Mouse (Mus musculus): Measurements from ENCODE around the gene Mrps25. TPM values are rescaled to one million over a fixed set of nuclear protein-coding genes. Genes with fewer than 3 reads are reported as not detected.

Mrps25 gene
- 87.1 and 90.4 TPM in 2 replicates for polyA plus RNA-seq (2016; fragmentation: Nextera tagmentation; extraction: Ambion mirVana)

DNA sequence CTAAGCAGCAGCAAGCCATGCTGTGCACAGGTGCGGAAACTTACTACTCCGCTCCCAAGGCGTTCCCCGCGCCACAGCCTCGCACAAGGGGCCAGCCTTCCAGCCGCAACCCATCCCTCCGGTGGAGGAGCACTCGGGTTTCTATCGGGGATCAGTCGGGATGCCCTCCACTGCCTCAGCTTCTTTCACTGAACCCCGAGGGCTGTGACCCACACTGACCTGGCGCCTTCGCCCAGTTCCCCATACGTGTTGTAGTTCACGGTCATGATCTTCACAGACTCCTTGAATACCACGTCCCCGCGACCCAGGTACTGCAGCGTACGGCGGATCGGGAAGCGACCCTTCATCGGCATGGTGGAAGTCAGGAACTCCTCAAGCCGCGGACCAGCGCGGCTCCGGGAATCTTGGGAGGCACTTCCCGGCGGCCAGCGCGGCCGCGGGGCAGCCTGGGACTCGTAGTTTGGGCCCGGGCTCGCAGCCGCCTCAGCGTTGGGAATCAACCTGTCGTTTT lies at the start of gene Mrps25:
TSS of gene Mrps25 (minus strand) at position 413 of the 511 bp plus-strand sequence.
- Histone ChIP-seq H3K9ac (replicated peaks) (peak within 1 kb of the TSS; percentile 73), H3K27ac (peak within 1 kb of the TSS; percentile 69), H3K4me3 (replicated peaks) (peak within 1 kb of the TSS; percentile 75), H3K36me3 (peaks cover 53% of the 10 kb centered on the region), H3K4me2 (peak within 1 kb of the TSS; percentile 80), H3K9me3 (peaks cover 16% of the 10 kb centered on the region), H3K4me1 (replicated peaks) (peaks cover 13% of the 10 kb centered on the region), H3K27me3 (no peaks in the 10 kb centered on the region)
- peak; percentile 90 for ATAC-seq (ENCODE audit: insufficient number of reproducible peaks, insufficient read depth, low FRiP score, low TSS enrichment, low read depth)
- WGBS: under 1% methylated on average over 42 of the region's 42 CpGs

DNA sequence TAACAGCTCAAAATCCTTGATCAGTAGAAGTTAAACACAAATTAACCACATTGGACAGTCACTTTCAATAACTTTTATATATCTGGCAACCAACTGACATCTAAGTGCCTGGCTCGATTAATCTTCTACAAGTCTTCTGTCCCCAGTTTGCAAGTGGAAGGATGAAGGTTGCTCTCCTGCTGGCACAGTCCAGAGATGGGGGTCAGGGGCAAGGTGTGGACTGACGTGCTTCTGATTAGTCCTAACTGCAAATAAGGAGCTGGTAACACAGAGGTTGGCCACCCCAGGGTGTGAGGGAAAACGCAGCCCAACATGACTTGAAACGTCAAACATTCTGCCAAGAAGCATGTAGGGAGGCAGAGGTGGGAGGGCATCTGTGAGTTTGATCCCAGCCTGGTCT lies 47.9 kb upstream of the Mrps25 start:
- H3K36me3 ChIP-seq: no peaks in the 10 kb centered on the region
- H3K4me3 ChIP-seq (replicated peaks): no peak overlapping the region
- H3K9ac ChIP-seq (replicated peaks): no peak overlapping the region
- H3K27me3 ChIP-seq: no peaks in the 10 kb centered on the region; the same call in 1 of the 2 replicates
- 0 out of 2 replicates have a peak, but pooled peaks cover 3% of the 10 kb centered on the region for H3K4me1 ChIP-seq (replicated peaks)
- no peak overlapping the region for H3K27ac ChIP-seq
- no peaks in the 10 kb centered on the region for H3K9me3 ChIP-seq
- no peak overlapping the region for H3K4me2 ChIP-seq
- ATAC-seq (ENCODE audit: insufficient number of reproducible peaks, insufficient read depth, low FRiP score, low TSS enrichment, low read depth): no peak
- WGBS: 65% methylated on average over 4 of the region's 4 CpGs

DNA sequence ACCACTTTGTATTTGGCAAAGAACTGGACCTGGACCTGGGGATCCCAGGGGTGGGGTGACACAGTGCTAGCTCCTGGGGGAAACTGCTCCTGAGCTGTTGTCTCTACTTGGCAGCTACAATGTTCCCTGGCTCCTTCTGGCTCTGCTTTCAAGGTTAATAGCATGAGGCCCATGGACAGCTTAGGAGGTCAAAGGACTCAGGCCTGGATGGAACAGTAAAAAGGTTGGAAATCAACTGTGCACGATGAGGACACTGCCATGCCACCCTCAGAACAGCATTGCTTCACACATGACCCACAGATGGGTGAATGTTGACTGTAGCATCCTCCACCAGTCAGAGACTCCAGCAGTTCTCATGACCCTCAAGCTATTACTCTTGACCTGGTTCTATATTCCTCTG lies 47.5 kb upstream of the Mrps25 start:
- Histone ChIP-seq H3K4me2 (no peak overlapping the region), H3K36me3 (no peaks in the 10 kb centered on the region), H3K9me3 (no peaks in the 10 kb centered on the region), H3K27me3 (no peaks in the 10 kb centered on the region; the same call in none of the 2 replicates), H3K27ac (no peak overlapping the region), H3K9ac (replicated peaks) (no peak overlapping the region), H3K4me1 (replicated peaks) (0 out of 2 replicates have a peak, but pooled peaks cover 3% of the 10 kb centered on the region), H3K4me3 (replicated peaks) (no peak overlapping the region)
- ATAC-seq (ENCODE audit: insufficient number of reproducible peaks, insufficient read depth, low FRiP score, low TSS enrichment, low read depth): no peak
- 70% methylated on average over 1 of the region's 1 CpGs for WGBS

DNA sequence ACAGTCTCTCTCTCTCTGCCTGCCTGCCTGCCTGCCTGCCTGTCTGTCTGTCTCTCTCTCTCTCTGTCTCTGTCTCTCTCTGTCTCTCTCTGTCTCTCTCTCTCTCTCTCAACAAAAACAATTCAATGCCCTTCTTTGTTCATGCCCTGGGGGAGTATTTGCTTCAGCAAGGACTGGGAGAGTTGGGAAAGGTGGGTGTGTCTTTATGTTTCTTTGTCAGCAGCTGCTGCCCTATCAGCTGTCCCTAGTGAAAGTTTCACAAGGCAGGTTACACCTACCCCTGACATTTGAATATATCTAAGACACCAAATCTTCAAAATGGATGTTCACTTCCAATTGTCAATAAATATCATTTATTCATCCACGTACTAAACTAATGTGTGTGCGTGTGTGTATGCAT lies 45.8 kb upstream of the Mrps25 start:
- no peak for ATAC-seq (ENCODE audit: insufficient number of reproducible peaks, insufficient read depth, low FRiP score, low TSS enrichment, low read depth)
- H3K36me3 ChIP-seq: no peaks in the 10 kb centered on the region
- H3K9me3 ChIP-seq: no peaks in the 10 kb centered on the region
- no peaks in the 10 kb centered on the region; the same call in none of the 2 replicates for H3K27me3 ChIP-seq
- 87% methylated on average over 2 of the region's 2 CpGs for WGBS
- no peak overlapping the region for H3K9ac ChIP-seq (replicated peaks)
- 0 out of 2 replicates have a peak, but pooled peaks cover 3% of the 10 kb centered on the region for H3K4me1 ChIP-seq (replicated peaks)
- no peak overlapping the region for H3K4me3 ChIP-seq (replicated peaks)
- no peak overlapping the region for H3K4me2 ChIP-seq
- no peak overlapping the region for H3K27ac ChIP-seq

DNA sequence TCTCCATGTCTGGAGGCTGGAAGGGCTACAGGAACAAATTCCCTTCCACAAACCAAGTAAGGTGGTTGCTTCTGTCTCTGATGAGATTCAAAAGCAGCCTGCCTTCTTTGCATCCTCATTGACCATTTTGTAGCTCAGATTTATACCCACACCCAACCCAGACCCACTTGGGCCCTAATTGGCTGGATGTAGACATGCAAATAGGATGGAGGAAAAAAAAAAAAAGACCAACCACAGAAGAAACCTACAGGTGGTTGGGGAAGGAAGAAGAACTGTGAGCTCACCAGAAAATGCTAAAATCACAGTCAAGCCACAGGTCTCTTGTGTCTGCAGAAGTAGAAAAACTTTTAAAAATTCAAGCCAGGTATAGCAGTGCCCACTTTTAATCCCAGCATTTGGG lies 45.3 kb upstream of the Mrps25 start:
- H3K9me3 ChIP-seq: no peaks in the 10 kb centered on the region
- 0 out of 2 replicates have a peak, but pooled peaks cover 3% of the 10 kb centered on the region for H3K4me1 ChIP-seq (replicated peaks)
- H3K4me2 ChIP-seq: no peak overlapping the region
- no peaks in the 10 kb centered on the region; the same call in none of the 2 replicates for H3K27me3 ChIP-seq
- H3K36me3 ChIP-seq: no peaks in the 10 kb centered on the region
- no peak for ATAC-seq (ENCODE audit: insufficient number of reproducible peaks, insufficient read depth, low FRiP score, low TSS enrichment, low read depth)
- no peak overlapping the region for H3K4me3 ChIP-seq (replicated peaks)
- H3K27ac ChIP-seq: no peak overlapping the region
- no peak overlapping the region for H3K9ac ChIP-seq (replicated peaks)

DNA sequence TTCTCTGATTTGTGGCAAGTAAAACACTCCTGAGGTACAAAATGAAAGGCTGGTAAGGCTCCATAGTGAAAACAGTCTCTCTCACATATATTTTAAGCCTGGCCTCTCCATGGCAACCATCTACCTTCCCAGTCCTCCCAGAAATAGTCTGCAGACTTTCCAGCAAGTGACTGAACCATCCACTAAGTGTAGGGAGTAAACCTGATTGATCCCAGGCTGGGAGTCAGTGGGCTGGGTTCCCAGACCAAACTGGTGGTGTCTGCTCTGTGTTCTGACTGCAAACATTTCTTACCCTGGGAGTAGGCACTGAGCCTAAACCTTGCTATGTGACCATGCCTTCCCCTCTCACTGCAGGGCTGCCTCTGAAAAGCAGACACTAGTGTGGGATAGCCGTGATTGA lies 41.1 kb upstream of the Mrps25 start:
- no peak for ATAC-seq (ENCODE audit: insufficient number of reproducible peaks, insufficient read depth, low FRiP score, low TSS enrichment, low read depth)
- peaks cover 7% of the 10 kb centered on the region for H3K27me3 ChIP-seq
- H3K27ac ChIP-seq: no peak overlapping the region
- no peaks in the 10 kb centered on the region for H3K4me1 ChIP-seq (replicated peaks)
- no peak overlapping the region for H3K4me2 ChIP-seq
- H3K9ac ChIP-seq (replicated peaks): no peak overlapping the region
- 72% methylated on average over 1 of the region's 1 CpGs for WGBS
- no peaks in the 10 kb centered on the region for H3K36me3 ChIP-seq
- H3K4me3 ChIP-seq (replicated peaks): no peak overlapping the region
- H3K9me3 ChIP-seq: no peaks in the 10 kb centered on the region

DNA sequence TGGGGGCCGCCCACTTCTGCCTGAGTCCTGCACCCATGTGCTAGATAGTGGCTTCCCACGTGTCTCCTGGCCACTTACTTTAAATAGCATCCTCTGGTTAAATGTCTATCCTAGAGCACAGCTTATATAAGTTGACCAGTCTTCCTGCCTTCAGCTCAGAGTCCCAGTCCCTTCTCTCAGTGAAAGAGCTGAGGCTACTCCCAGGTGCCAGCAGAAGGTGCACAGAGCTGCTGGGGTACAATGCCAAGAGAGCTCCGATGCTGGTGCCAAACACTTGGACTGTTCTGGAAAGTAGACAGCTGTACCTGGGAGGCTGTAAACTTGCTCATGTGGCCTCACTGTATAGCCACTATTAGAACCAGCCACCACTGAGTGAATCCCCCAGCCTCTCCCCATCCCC lies 38.2 kb upstream of the Mrps25 start:
- Histone ChIP-seq H3K4me3 (replicated peaks) (no peak overlapping the region), H3K9me3 (no peaks in the 10 kb centered on the region), H3K4me2 (no peak overlapping the region), H3K27me3 (peaks cover 9% of the 10 kb centered on the region), H3K27ac (no peak overlapping the region), H3K9ac (replicated peaks) (no peak overlapping the region), H3K36me3 (no peaks in the 10 kb centered on the region), H3K4me1 (replicated peaks) (no peaks in the 10 kb centered on the region)
- ATAC-seq (ENCODE audit: insufficient number of reproducible peaks, insufficient read depth, low FRiP score, low TSS enrichment, low read depth): no peak
- 83% methylated on average over 3 of the region's 3 CpGs for WGBS

DNA sequence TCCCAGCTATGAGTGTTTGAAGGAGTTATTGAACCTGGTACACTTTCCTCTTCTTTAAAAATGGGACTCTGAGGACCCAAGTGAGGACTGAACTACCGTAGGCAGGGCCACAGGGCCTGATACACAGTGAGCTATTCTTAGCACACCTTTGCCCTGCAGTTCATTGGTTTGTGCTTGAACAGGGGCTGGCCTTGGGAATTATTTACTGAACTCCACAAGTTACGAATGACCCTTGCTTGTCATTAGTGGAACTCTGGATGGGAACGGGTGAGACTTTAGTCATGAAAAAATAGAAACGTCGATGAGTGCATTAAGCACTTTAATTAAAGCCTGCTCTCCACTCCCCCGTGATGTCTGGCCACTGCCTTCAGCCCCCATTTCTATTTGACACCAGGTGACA lies 37.8 kb upstream of the Mrps25 start:
- H3K9ac ChIP-seq (replicated peaks): no peak overlapping the region
- peaks cover 9% of the 10 kb centered on the region for H3K27me3 ChIP-seq
- no peaks in the 10 kb centered on the region for H3K4me1 ChIP-seq (replicated peaks)
- H3K4me2 ChIP-seq: no peak overlapping the region
- no peak overlapping the region for H3K4me3 ChIP-seq (replicated peaks)
- no peak for ATAC-seq (ENCODE audit: insufficient number of reproducible peaks, insufficient read depth, low FRiP score, low TSS enrichment, low read depth)
- H3K27ac ChIP-seq: no peak overlapping the region
- 79% methylated on average over 6 of the region's 6 CpGs for whole genome bisulfite sequencing
- H3K36me3 ChIP-seq: no peaks in the 10 kb centered on the region
- no peaks in the 10 kb centered on the region for H3K9me3 ChIP-seq

DNA sequence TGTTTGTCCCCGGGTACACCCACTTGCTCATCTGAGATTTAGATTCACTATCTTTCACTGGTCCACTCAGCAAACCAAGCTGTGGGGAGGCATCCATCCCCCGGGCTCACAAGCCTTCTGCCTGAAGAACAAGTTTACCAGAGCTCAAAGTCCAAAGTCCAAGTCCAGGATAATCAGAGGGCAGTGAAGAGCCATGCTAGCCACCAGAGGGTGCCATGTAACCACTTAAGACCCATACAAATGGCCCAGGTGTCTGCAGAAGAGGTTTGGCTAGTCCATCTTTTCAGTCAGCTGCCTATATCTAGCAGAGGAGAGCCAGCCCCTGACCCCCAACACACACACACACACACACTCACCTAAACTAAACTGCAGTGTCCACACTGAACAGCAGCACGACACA lies 35.6 kb upstream of the Mrps25 start:
- no peak for ATAC-seq (ENCODE audit: insufficient number of reproducible peaks, insufficient read depth, low FRiP score, low TSS enrichment, low read depth)
- Histone ChIP-seq H3K4me3 (replicated peaks) (no peak overlapping the region), H3K9me3 (no peaks in the 10 kb centered on the region), H3K36me3 (no peaks in the 10 kb centered on the region), H3K27me3 (peaks cover 9% of the 10 kb centered on the region; the same call in 1 of the 2 replicates), H3K27ac (no peak overlapping the region), H3K9ac (replicated peaks) (no peak overlapping the region), H3K4me2 (no peak overlapping the region), H3K4me1 (replicated peaks) (no peaks in the 10 kb centered on the region)
- WGBS: 43% methylated on average over 3 of the region's 3 CpGs

DNA sequence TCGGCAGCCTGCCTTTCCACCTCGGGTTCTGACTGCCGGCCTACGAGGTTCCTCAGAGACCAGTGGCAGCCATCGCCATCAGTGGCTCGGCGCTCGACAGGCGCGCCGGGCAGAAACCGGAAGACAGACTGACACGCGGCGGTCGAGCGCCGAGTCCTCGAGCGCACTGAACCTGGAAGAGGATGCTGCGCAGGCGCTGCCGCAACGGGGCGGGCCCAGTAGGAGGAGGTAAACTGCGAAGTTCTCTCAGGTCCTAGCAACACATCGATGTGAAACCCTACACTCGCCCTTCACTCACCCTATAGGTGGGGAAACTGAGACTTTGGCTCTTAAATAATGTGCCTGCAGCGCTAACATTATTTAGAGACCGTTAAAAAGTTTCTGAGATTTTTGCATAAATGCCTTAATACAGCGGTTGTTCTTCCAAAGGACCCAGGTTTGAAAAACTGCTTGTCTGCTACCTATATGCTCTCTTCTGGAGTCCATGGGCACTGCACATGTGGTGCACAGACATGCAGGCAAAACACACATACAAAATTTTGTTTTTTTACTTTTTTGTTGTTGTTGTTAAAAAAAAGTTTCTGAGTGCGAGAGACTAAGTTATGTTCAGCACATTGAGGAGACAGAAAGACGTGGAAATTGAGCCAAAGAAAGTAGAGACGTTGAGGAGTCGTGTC lies 31.1 kb upstream of the Mrps25 start, which contains the start of gene Rbsn:
TSS of gene Rbsn (minus strand) at position 153 of the 677 bp plus-strand sequence.
- Histone ChIP-seq H3K4me2 (peak within 1 kb of the TSS; percentile 96), H3K27me3 (peaks cover 1% of the 10 kb centered on the region; the same call in 1 of the 2 replicates), H3K9me3 (no peaks in the 10 kb centered on the region), H3K4me1 (replicated peaks) (peaks cover 9% of the 10 kb centered on the region), H3K27ac (peak within 1 kb of the TSS; percentile 79), H3K36me3 (peaks cover 14% of the 10 kb centered on the region), H3K9ac (replicated peaks) (peak within 1 kb of the TSS; percentile 92), H3K4me3 (replicated peaks) (peak within 1 kb of the TSS; percentile 98)
- 12% methylated on average over 35 of the region's 35 CpGs for WGBS
- ATAC-seq (ENCODE audit: insufficient number of reproducible peaks, insufficient read depth, low FRiP score, low TSS enrichment, low read depth): peak; percentile 93

DNA sequence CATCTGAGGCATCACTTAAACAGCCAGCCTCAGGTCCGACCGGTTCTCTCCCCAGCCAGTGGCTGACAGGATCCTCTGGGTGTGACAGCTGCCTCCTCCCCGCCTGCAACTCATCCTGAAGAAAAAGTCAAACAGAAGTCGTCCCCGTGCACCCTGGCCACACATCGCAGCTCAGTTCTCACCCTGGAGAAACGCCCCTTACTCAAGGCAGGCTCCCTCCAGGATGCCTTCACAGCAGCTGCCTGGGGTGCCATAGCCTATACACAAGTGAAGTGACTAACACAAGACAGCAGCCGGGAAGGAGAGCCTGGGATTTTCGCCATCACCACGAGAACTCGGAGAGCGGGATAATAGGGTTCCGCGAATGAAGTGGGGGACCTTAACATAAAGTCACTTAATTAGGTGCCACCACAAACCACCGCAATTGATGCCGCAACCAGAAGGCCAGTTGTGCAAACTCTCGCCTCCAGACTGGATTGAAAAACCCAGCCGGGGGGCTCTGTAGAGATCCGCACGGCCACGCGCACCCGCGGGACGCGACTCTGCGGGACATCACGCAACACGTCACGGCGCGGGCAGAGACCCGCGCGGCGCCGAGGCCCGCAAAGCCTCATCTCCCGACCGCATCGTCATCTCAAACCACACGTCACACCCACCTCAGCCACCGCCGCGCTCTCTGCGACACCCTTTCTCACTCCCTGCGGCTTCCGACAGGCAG lies 30.4 kb upstream of the Mrps25 start:
- ATAC-seq (ENCODE audit: insufficient number of reproducible peaks, insufficient read depth, low FRiP score, low TSS enrichment, low read depth): peak; percentile 35; the same call in 1 of the 2 replicates
- WGBS: under 1% methylated on average over 48 of the region's 48 CpGs
- H3K36me3 ChIP-seq: peaks cover 20% of the 10 kb centered on the region
- peak overlapping the region; percentile 98 for H3K4me3 ChIP-seq (replicated peaks)
- H3K27me3 ChIP-seq: no peaks in the 10 kb centered on the region
- peaks cover 9% of the 10 kb centered on the region for H3K4me1 ChIP-seq (replicated peaks)
- peak overlapping the region; percentile 79 for H3K27ac ChIP-seq
- H3K4me2 ChIP-seq: peak overlapping the region; percentile 96
- peak overlapping the region; percentile 92 for H3K9ac ChIP-seq (replicated peaks)
- H3K9me3 ChIP-seq: no peaks in the 10 kb centered on the region

Measured in limb, embryonic 12.5 days (tissue).